Mouse (Mus musculus) forebrain, embryonic 16.5 days (tissue): Measurements from ENCODE around the gene Ston2. TPM values are rescaled to one million over a fixed set of nuclear protein-coding genes. Genes with fewer than 3 reads are reported as not detected.
"Not testable (repeated sequence)": the region's sequence is repeated elsewhere in the genome, so short reads cannot be mapped to it uniquely, and the experiment has no call there.

Experiments
- ATAC-seq: fragments of 200-750 bp; cut with Nextera tagmentation; 2 replicates; pipeline ENCODE4 v1.8.0; 2017; ENCODE audit warnings: mild to moderate bottlenecking, moderate library complexity
- H3K27ac ChIP-seq: fragments of 300-500 bp; sonication (generic); 2 replicates; pipeline ENCODE4 v1.5.1; 2014; ENCODE audit warnings: low read length, control low read depth
- H3K27me3 ChIP-seq: fragments of 300-500 bp; sonication (generic); replicated peaks from 2 replicates; pipeline ENCODE4 v1.6.1; 2014; ENCODE audit warnings: low read length; ENCODE audit not compliant: control insufficient read depth, insufficient read depth
- H3K36me3 ChIP-seq: fragments of 300-500 bp; sonication (generic); 2 replicates; pipeline ENCODE4 v1.6.1; 2014; ENCODE audit not compliant: control insufficient read depth, insufficient read depth
- H3K4me1 ChIP-seq: fragments of 300-500 bp; sonication (generic); replicated peaks from 2 replicates; pipeline ENCODE4 v1.6.1; 2014; ENCODE audit warnings: low read length; ENCODE audit not compliant: control insufficient read depth, insufficient read depth
- H3K4me2 ChIP-seq: fragments of 300-500 bp; sonication (generic); 2 replicates; pipeline ENCODE4 v1.6.1; 2014; ENCODE audit warnings: mild to moderate bottlenecking, low read length, control low read depth
- H3K4me3 ChIP-seq: fragments of 300-500 bp; sonication (generic); replicated peaks from 2 replicates; pipeline ENCODE4 v1.5.1; 2014; ENCODE audit warnings: mild to moderate bottlenecking, low read length, control low read depth
- H3K9ac ChIP-seq: fragments of 300-500 bp; sonication (generic); replicated peaks from 2 replicates; pipeline ENCODE4 v1.6.1; 2014; ENCODE audit warnings: low read depth, low read length, control low read depth
- H3K9me3 ChIP-seq: fragments of 300-500 bp; sonication (generic); 2 replicates; pipeline ENCODE4 v1.6.1; 2016; ENCODE audit warnings: low read length; ENCODE audit not compliant: control insufficient read depth
- WGBS: fragments of 180-500 bp; shearing (Covaris S2); extraction: QIAGEN DNeasy Blood & Tissue Kit; methylation state at CpG from one replicate; pipeline ENCODE4 v1.1.7; 2014; 5-methylcytosine and 5-hydroxymethylcytosine counted together
- polyA plus RNA-seq: library from polyadenylated mRNA; unstranded; fragments of >200 nt; fragmentation: Nextera tagmentation; extraction: Ambion mirVana; gene quantifications from 2 replicates; pipeline ENCODE4 v1.2.1, GENCODE M21; 2015

Gene Ston2
- polyA plus RNA-seq, 1 experiment from 2014 or later: 6.4 TPM

DNA sequence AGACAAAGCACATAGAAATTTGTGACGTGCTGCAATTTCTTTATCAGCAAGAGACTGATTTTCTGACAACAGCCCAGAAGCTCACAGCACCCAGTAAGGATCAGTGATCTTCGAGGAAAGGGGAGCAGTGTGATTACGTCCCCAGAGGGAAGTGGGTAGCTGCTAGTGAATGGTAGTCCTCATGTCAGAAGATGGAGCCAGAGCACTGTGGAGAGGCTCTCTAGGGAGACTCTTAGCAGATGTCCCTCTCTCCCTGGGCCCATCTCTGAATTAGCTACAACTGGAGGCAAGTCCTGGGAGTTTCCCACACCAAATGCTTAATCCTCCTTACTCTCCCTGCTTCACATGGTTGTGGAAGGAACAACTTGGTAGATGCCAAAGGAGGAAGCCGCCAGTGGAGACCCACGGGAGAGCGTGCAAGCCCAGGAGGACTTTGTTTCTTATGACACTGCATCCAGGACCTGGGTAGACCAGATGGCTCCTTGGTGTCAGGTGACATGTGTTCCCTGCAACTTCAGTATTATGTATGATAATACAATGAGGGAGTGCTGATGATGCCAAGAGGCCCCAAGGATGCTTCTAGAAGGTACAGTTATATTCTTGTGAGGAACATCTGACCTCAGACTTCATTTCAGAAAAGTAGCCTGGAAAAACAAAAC lies 10.7 kb upstream of the Ston2 start:
- H3K4me2 ChIP-seq: no peak overlapping the region
- 0 out of 2 replicates have a peak, but pooled peaks have one; percentile 23 for ATAC-seq
- no peaks in the 10 kb centered on the region for H3K9me3 ChIP-seq
- WGBS: 83% methylated on average over 6 of the region's 6 CpGs
- H3K4me1 ChIP-seq: no peaks in the 10 kb centered on the region
- no peak overlapping the region for H3K9ac ChIP-seq
- no peak overlapping the region for H3K27ac ChIP-seq
- no peaks in the 10 kb centered on the region for H3K27me3 ChIP-seq
- H3K4me3 ChIP-seq: no peak overlapping the region
- no peaks in the 10 kb centered on the region for H3K36me3 ChIP-seq

DNA sequence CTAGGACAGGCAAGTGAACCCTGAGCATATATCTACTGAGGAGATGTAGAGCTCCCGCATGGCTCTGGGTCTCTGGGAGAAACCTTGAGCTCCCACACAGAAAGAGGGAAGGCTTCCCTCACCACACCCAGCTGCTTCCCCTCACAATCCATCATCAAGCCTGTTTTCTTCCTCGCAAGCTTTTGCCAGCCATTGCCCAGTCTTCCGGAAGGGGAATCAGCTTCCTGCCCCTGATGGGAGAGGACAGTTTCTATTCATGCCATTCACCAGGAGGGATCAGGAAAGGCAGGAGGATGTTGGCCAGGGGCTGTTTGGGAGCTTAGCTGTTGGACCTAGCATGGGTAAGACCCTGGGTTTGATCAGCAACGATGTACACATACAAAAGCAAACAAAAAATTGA lies 8.6 kb upstream of the Ston2 start:
- Histone ChIP-seq H3K9ac (no peak overlapping the region), H3K36me3 (no peaks in the 10 kb centered on the region), H3K9me3 (no peaks in the 10 kb centered on the region), H3K4me3 (no peak overlapping the region), H3K27ac (no peak overlapping the region), H3K4me1 (no peaks in the 10 kb centered on the region), H3K4me2 (no peak overlapping the region), H3K27me3 (no peaks in the 10 kb centered on the region)
- no peak for ATAC-seq
- 68% methylated on average over 4 of the region's 4 CpGs for WGBS

DNA sequence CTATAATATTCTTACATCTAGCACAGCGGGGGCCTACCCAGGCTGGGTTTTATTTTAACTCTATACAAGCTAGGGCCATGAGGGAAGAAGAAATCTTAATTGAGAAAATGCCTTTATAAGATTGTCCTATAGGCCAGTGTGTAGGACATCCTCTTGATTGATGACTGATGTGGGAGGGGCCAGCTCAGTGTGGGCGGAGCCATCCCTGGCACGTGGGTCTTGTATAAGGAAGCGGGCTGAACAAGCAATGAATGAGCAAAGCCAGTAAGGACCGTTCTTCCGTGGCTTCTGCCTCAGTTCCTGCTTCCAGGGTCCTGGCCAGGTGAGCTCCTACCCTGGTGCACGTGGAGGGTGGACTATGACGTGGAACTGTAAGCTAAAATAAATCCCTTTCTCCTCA lies 5.1 kb upstream of the Ston2 start:
- H3K9me3 ChIP-seq: no peaks in the 10 kb centered on the region
- 79% methylated on average over 8 of the region's 8 CpGs for WGBS
- no peak overlapping the region for H3K9ac ChIP-seq
- no peaks in the 10 kb centered on the region for H3K36me3 ChIP-seq
- no peak for ATAC-seq
- no peaks in the 10 kb centered on the region for H3K4me1 ChIP-seq
- no peaks in the 10 kb centered on the region for H3K27me3 ChIP-seq
- no peak overlapping the region for H3K27ac ChIP-seq
- H3K4me2 ChIP-seq: no peak overlapping the region
- no peak overlapping the region for H3K4me3 ChIP-seq

DNA sequence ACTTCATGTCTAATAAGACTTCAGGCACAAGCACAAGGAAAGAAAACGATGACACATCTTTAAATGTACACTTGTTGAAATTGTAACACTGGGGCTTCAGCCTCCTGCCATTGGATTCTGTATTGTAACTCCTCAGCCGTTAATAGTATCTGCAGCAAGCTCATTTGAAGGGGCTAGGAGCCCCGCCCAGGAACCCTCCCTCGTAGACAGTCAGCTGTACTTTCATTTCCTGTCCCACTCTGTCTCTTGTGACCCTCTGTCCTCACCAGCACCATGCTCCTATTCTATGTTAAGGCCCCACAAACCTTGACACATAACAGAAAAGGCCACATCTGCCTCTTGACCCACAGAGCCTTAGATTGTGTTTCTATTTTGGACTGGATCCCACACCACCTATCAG lies 3.6 kb upstream of the Ston2 start:
- H3K9me3 ChIP-seq: no peaks in the 10 kb centered on the region
- no peaks in the 10 kb centered on the region for H3K27me3 ChIP-seq
- H3K4me1 ChIP-seq: no peaks in the 10 kb centered on the region
- ATAC-seq: no peak
- no peaks in the 10 kb centered on the region for H3K36me3 ChIP-seq
- H3K4me2 ChIP-seq: no peak overlapping the region
- H3K4me3 ChIP-seq: no peak overlapping the region
- no peak overlapping the region for H3K27ac ChIP-seq
- 76% methylated on average over 4 of the region's 4 CpGs for WGBS
- H3K9ac ChIP-seq: no peak overlapping the region

DNA sequence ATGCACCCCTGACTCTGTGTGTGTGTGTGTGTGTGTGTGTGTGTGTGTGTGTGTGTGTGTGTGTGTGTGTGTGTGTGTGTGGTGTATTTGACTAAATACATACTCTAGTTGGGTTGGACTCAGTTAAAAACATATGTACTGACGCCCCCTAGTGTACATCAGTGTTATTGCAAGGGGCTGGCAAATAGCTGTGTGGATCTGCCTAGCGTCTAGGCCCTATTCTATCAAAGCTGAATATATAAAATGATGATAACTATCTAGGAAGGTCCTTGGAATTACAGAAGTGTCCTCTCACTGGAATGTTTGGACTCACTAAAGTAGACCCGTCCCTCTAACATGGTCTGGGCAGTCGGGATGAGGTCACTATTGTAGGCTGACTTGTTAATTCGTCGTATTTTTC lies 1.6 kb upstream of the Ston2 start:
- Histone ChIP-seq H3K4me3 (no peak overlapping the region), H3K27ac (no peak overlapping the region), H3K9me3 (no peaks in the 10 kb centered on the region), H3K36me3 (no peaks in the 10 kb centered on the region), H3K27me3 (no peaks in the 10 kb centered on the region), H3K4me1 (no peaks in the 10 kb centered on the region), H3K4me2 (no peak overlapping the region), H3K9ac (no peak overlapping the region)
- no peak for ATAC-seq
- 48% methylated on average over 6 of the region's 6 CpGs for WGBS

DNA sequence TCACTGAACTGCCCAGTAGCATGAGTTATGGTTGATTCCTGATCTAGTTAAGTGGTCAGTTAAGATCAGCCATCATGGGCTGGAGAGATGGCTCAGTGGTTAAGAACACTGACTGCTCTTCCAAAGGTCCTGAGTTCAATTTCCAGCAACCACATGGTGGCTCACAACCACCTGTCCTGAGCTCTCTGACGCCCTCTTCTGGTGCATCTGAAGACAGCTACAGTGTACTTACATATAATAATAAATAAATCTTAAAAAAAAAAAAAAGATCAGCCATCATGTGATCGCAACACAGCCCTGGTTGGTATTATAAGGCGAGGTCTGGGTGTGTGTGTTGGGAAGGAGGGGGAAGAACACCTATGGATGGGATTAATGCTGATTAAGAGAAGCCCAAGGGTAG lies 259 bp upstream of the Ston2 start:
- H3K4me3 ChIP-seq, H3K9me3 ChIP-seq, H3K9ac ChIP-seq, H3K4me2 ChIP-seq, ATAC-seq, H3K27ac ChIP-seq, H3K27me3 ChIP-seq, H3K4me1 ChIP-seq, H3K36me3 ChIP-seq: not testable (repeated sequence)
- WGBS: 69% methylated on average over 3 of the region's 3 CpGs

DNA sequence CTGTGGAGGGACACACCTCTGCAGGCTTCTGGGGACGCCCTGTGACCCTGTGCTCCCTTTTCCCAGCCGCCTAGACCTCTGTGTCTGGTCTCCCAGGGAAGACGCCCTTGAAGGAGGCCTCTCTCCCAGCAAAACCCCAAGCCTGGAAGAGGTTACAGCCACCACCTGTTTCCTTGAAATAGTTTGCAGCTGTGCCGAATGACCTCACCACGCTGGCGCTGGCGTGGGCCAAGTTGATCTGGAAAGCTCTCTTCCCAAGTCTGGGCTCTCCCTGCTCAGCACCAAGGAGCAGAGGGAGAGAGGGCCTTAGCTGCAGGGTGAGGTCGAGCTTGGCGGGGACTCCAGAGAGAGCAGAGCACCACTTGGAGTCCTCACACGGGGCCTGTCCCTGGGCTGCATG lies 1.8 kb downstream of the Ston2 start:
- H3K36me3 ChIP-seq: no peaks in the 10 kb centered on the region
- H3K27me3 ChIP-seq: no peaks in the 10 kb centered on the region
- H3K4me1 ChIP-seq: no peaks in the 10 kb centered on the region
- no peaks in the 10 kb centered on the region for H3K9me3 ChIP-seq
- H3K4me3 ChIP-seq: no peak overlapping the region
- ATAC-seq: no peak; the same call in 1 of the 2 replicates
- no peak overlapping the region for H3K4me2 ChIP-seq
- no peak overlapping the region for H3K9ac ChIP-seq
- H3K27ac ChIP-seq: no peak overlapping the region
- WGBS: 60% methylated on average over 10 of the region's 10 CpGs

DNA sequence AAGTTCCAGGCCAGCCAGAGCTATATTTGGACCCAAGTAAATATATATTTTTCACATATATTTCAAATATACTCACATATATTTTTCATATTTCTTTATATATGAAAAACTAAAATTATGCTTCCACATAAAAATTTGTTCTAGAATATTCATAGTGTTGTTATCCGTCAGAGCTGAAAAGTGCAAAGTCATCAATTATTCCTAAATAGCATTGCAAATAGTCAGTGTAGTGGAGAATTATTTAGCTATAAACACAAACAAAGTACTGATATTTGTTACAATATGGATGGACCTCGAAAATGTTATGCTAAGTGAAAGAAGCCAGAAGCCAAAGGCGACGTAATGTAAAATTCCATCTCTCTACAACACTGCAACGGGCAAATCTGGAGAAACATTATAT lies 6.8 kb downstream of the Ston2 start:
- no peaks in the 10 kb centered on the region for H3K27me3 ChIP-seq
- peaks cover 6% of the 10 kb centered on the region for H3K4me1 ChIP-seq
- H3K9ac ChIP-seq: no peak overlapping the region
- ATAC-seq: no peak
- H3K27ac ChIP-seq: no peak overlapping the region
- no peaks in the 10 kb centered on the region for H3K36me3 ChIP-seq
- no peak overlapping the region for H3K4me2 ChIP-seq
- 90% methylated on average over 5 of the region's 5 CpGs for WGBS
- no peaks in the 10 kb centered on the region for H3K9me3 ChIP-seq
- no peak overlapping the region for H3K4me3 ChIP-seq

DNA sequence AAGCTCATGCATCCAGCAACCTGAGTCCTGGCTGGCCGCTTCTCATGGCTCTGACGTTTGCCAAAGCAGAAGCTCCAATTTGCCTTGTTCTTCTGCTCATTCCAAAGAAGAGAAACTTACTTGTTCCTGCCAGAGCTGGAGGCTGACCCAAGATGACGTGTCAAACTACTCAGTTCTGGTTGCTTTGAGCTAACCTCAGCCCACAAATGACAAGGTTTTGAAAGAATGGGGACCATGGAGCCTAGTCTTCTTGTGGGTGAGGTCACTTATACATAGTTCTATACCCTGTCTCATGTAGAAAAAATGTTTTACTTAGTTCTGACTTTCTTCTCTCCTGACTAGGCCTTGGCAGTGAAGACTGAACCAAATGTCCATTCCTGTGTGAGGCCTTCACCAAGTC lies 7.7 kb downstream of the Ston2 start:
- H3K9me3 ChIP-seq: no peaks in the 10 kb centered on the region
- H3K4me2 ChIP-seq: no peak overlapping the region
- H3K9ac ChIP-seq: no peak overlapping the region
- WGBS: 78% methylated on average over 3 of the region's 3 CpGs
- H3K27me3 ChIP-seq: no peaks in the 10 kb centered on the region
- H3K36me3 ChIP-seq: no peaks in the 10 kb centered on the region
- no peak overlapping the region for H3K27ac ChIP-seq
- ATAC-seq: no peak
- peaks cover 8% of the 10 kb centered on the region for H3K4me1 ChIP-seq
- H3K4me3 ChIP-seq: no peak overlapping the region

DNA sequence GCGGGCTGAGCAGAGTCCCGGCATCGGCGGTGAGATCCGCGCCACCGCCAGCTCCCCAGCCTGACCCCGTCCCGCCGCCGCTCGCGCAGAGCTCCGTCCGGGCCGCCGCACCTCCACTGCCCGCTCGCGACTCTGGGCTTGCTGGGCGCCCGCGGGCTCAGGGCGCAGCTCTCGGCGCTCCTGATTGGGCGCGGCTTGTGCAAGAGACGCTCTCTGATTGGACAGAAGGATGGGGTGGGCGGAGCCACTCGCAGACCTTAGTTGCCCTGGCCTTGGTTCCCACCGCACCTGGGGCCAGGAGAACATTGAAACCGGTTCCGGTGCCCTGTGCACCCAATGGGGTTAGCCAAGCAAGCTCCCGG lies 9.2 kb downstream of the Ston2 start:
- WGBS: under 1% methylated on average over 35 of the region's 35 CpGs

More for the DNA sequence above, 9.2 kb downstream of the Ston2 start:
- ATAC-seq: peak; percentile 95
- Histone ChIP-seq H3K4me1 (peaks cover 10% of the 10 kb centered on the region), H3K27ac (no peak overlapping the region; the same call in 1 of the 2 replicates), H3K9ac (peak overlapping the region; percentile 66), H3K4me2 (peak overlapping the region; percentile 99), H3K36me3 (no peaks in the 10 kb centered on the region), H3K27me3 (no peaks in the 10 kb centered on the region), H3K4me3 (peak overlapping the region; percentile 83), H3K9me3 (no peaks in the 10 kb centered on the region)
